13 mouse cellular contexts compared by ENCODE assay signal in the genomic region with DNA sequence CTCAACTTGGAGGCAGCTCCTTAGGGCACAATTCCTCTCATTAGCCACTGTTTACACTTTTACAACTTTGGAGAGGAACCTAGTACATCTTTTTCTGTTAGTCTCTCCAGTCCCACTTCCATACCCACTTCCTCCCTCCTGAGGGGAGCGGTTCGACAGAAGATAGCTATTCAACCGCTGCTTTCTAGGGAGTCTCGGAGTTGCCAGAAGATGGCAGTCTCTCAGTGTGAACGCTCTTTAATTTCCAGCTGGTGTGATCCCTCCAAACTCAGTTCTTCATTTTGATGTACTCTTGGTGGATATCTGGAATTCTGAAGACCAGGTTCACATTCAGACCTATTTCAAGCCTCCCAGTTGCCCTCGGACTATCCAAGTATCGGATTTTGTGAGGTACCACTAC. TPM values are rescaled to one million over a fixed set of nuclear protein-coding genes. Genes with fewer than 3 reads are reported as not detected.
DNase-seq lines count a peak whose midpoint lies in the region; ATAC-seq lines count a peak whose summit lies in the region.
"Had no signal": no experiment of that assay in that cellular context is flagged by ENCODE, and none has a peak within 500 bp of the region (broad histone marks: within the 10 kb centered on the region; RNA-seq: fewer than 3 reads in every experiment).

No protein-coding gene starts in this region.

- no peak overlapping the region for H3K9ac ChIP-seq in forebrain, embryonic 14.5 days (ENCODE audit: low read length)
- no peak overlapping the region for H3K9ac ChIP-seq in forebrain, embryonic 11.5 days (ENCODE audit: low read length)
- H3K9ac ChIP-seq: heart, embryonic 13.5 days; neural tube, embryonic 12.5 days had no signal

- H3K4me2 ChIP-seq in forebrain, embryonic 14.5 days (ENCODE audit: low read length): no peak overlapping the region
- no peak overlapping the region for H3K4me2 ChIP-seq in forebrain, embryonic 11.5 days (ENCODE audit: low read depth, low read length, severe bottlenecking)
- H3K4me2 ChIP-seq: heart, embryonic 13.5 days; neural tube, embryonic 12.5 days had no signal

- ATAC-seq in forebrain, embryonic 14.5 days: no peak
- no peak for ATAC-seq in forebrain, embryonic 11.5 days (replicated peaks; ENCODE audit: low FRiP score)
- ATAC-seq: activated CD4-positive, CD25-positive, alpha-beta regulatory T cell, adult 4 months had no signal

- 76% methylated on average over 7 of the region's 7 CpGs for WGBS in forebrain, embryonic 14.5 days
- WGBS in forebrain, embryonic 11.5 days: 70% methylated on average over 7 of the region's 7 CpGs

- H3K9me3 ChIP-seq in forebrain, embryonic 14.5 days (replicated peaks; ENCODE audit: control insufficient read depth, low read length): no peaks in the 10 kb centered on the region
- H3K9me3 ChIP-seq in forebrain, embryonic 11.5 days (ENCODE audit: control insufficient read depth, low read length): no peaks in the 10 kb centered on the region
- H3K9me3 ChIP-seq: heart, embryonic 13.5 days; neural tube, embryonic 12.5 days had no signal

- peak; percentile 19 for DNase-seq in forebrain, embryonic 14.5 days (ENCODE audit: low spot score)
- no peak for DNase-seq in forebrain, embryonic 11.5 days (ENCODE audit: low spot score)
- DNase-seq in layer of hippocampus, adult 18-20 months (ENCODE audit: low spot score in 2 of 2): peak; percentile 5 to 41
- DNase-seq in layer of hippocampus, adult 9-10 months (ENCODE audit: low spot score): no peak
- DNase-seq in thymus, postnatal 14 days: peak; percentile 9
- DNase-seq in thymus, postnatal 10 days (ENCODE audit: low spot score in 2 of 2): no peak
- no peak for DNase-seq in cerebellum, adult 18-20 months
- no peak for DNase-seq in kidney, adult 9 months
- DNase-seq: B cell, adult 2 months; cerebellum, adult 2 months had no signal

- H3K4me1 ChIP-seq in forebrain, embryonic 14.5 days (ENCODE audit: control insufficient read depth, insufficient read depth, low read length): no peaks in the 10 kb centered on the region
- no peaks in the 10 kb centered on the region for H3K4me1 ChIP-seq in forebrain, embryonic 11.5 days (replicated peaks; ENCODE audit: control insufficient read depth, insufficient read depth, low read length)
- H3K4me1 ChIP-seq: neural tube, embryonic 12.5 days had no signal

- H3K4me3 ChIP-seq in forebrain, embryonic 14.5 days (ENCODE audit: low read depth, low read length): no peak overlapping the region
- H3K4me3 ChIP-seq in forebrain, embryonic 11.5 days (ENCODE audit: low read depth, low read length): no peak overlapping the region
- H3K4me3 ChIP-seq: heart, embryonic 13.5 days; neural tube, embryonic 12.5 days had no signal

- H3K27ac ChIP-seq in forebrain, embryonic 14.5 days (ENCODE audit: low read depth, low read length): no peak overlapping the region
- no peak overlapping the region for H3K27ac ChIP-seq in forebrain, embryonic 11.5 days (ENCODE audit: low read depth, low read length)
- H3K27ac ChIP-seq: heart, embryonic 13.5 days; neural tube, embryonic 12.5 days had no signal

- H3K36me3 ChIP-seq in forebrain, embryonic 14.5 days (ENCODE audit: control insufficient read depth, insufficient read depth, low read length): no peaks in the 10 kb centered on the region
- H3K36me3 ChIP-seq in forebrain, embryonic 11.5 days (ENCODE audit: control insufficient read depth, insufficient read depth, low read length): no peaks in the 10 kb centered on the region; the same call in 1 of the 2 replicates
- H3K36me3 ChIP-seq: neural tube, embryonic 12.5 days had no signal

- H3K27me3 ChIP-seq in forebrain, embryonic 14.5 days (replicated peaks; ENCODE audit: control insufficient read depth, insufficient read depth, low read length): no peaks in the 10 kb centered on the region
- no peaks in the 10 kb centered on the region for H3K27me3 ChIP-seq in forebrain, embryonic 11.5 days (ENCODE audit: control insufficient read depth, insufficient read depth, low read length)
- H3K27me3 ChIP-seq: heart, embryonic 13.5 days; neural tube, embryonic 12.5 days had no signal

RNA-seq across cellular contexts. Expression of a gene that starts 18.5 kb away (rescaled TPM):
- polyA plus RNA-seq in forebrain, embryonic 14.5 days (2014; fragmentation: Nextera tagmentation; extraction: Ambion mirVana): 26.3 and 27.9 TPM in 2 replicates
- 56.7 and 64.6 TPM in 2 replicates for polyA plus RNA-seq in forebrain, embryonic 11.5 days (2014; fragmentation: Nextera tagmentation; extraction: Ambion mirVana)
- total RNA-seq in layer of hippocampus, adult 18-20 months (2021): 10 to 100 TPM; 30.2 to 30.5 TPM
- polyA plus RNA-seq: activated CD4-positive, CD25-positive, alpha-beta regulatory T cell, adult 4 months had no signal

RNA-seq across cellular contexts. Expression of a gene that starts 52.7 kb away (rescaled TPM):
- polyA plus RNA-seq in forebrain, embryonic 14.5 days (2014; fragmentation: Nextera tagmentation; extraction: Ambion mirVana): 24.2 and 25.2 TPM in 2 replicates
- 40.1 and 40.6 TPM in 2 replicates for polyA plus RNA-seq in forebrain, embryonic 11.5 days (2014; fragmentation: Nextera tagmentation; extraction: Ambion mirVana)
- total RNA-seq in layer of hippocampus, adult 18-20 months (2021): 10 to 100 TPM; 52.9 to 55.2 TPM

Comparison
In these comparisons a context has a peak if more than half of its experiments do, and no peak if none do; other contexts are left out.
1. DNase-seq: peak in forebrain, embryonic 14.5 days (single experiment), layer of hippocampus, adult 18-20 months (2 of 2) and thymus, postnatal 14 days (single experiment); none in forebrain, embryonic 11.5 days (single experiment), layer of hippocampus, adult 9-10 months (single experiment), thymus, postnatal 10 days (0 of 2), cerebellum, adult 18-20 months (0 of 2) and kidney, adult 9 months (single experiment).